Mouse (Mus musculus) liver, embryonic 14.5 days (tissue): ENCODE measurements around the gene Mpdz. TPM values are rescaled to one million over a fixed set of nuclear protein-coding genes. Genes with fewer than 3 reads are reported as not detected.

Experiments used
- ATAC-seq: fragments of 200-750 bp; cut with Nextera tagmentation; 2 replicates; pipeline ENCODE4 v1.8.0; 2017; ENCODE audit warnings: moderate number of reproducible peaks, mild to moderate bottlenecking, moderate library complexity; ENCODE audit not compliant: insufficient read depth
- DNase-seq, 3 experiments: peaks; one replicate each; pipeline ENCODE4 v3.0.0-alpha.2; 2012 to 2013; ENCODE audit warnings: low read depth in 3 of 3, low spot score in 3 of 3
- H3K27ac ChIP-seq: fragments of 300-500 bp; sonication (generic); 2 replicates; pipeline ENCODE4 v1.5.1; 2014; ENCODE audit warnings: moderate library complexity, mild to moderate bottlenecking, control low read depth, inconsistent platforms
- H3K27me3 ChIP-seq: fragments of 300-500 bp; sonication (generic); 2 replicates; pipeline ENCODE4 v1.6.1; 2014; ENCODE audit warnings: mild to moderate bottlenecking, low read length, moderate library complexity; ENCODE audit not compliant: control insufficient read depth, insufficient read depth
- H3K36me3 ChIP-seq: fragments of 300-500 bp; sonication (generic); replicated peaks from 2 replicates; pipeline ENCODE4 v1.6.1; 2014; ENCODE audit warnings: low read depth; ENCODE audit not compliant: control insufficient read depth, insufficient read depth
- H3K4me1 ChIP-seq, 2 experiments: fragments of 200-500 bp in 1 of 2; fragments of 300-500 bp in 1 of 2; sonication (generic) in 1 of 2; replicated peaks; 2 replicates each; pipeline ENCODE4 v1.6.1; 2012 to 2014; ENCODE audit warnings: antibody characterized with exemption in 1 of 2, inconsistent platforms in 1 of 2, low read length in 1 of 2; ENCODE audit not compliant: control insufficient read depth in 2 of 2, insufficient read depth in 2 of 2
- H3K4me2 ChIP-seq: fragments of 300-500 bp; sonication (generic); 2 replicates; pipeline ENCODE4 v1.6.1; 2014; ENCODE audit warnings: low read depth, mild to moderate bottlenecking, control low read depth, moderate library complexity
- H3K4me3 ChIP-seq, 2 experiments: fragments of 200-500 bp in 1 of 2; fragments of 300-500 bp in 1 of 2; sonication (generic) in 1 of 2; 2 replicates each; pipeline ENCODE4 v1.5.1; 2012 to 2014; ENCODE audit warnings: low read depth in 2 of 2, low read length in 2 of 2, mild to moderate bottlenecking in 2 of 2, control low read depth in 1 of 2, inconsistent platforms in 1 of 2, moderate library complexity in 1 of 2; ENCODE audit not compliant: insufficient read depth in 1 of 2
- H3K9ac ChIP-seq: fragments of 300-500 bp; sonication (generic); replicated peaks from 2 replicates; pipeline ENCODE4 v1.6.1; 2014; ENCODE audit warnings: mild to moderate bottlenecking, control low read depth, moderate library complexity
- H3K9me3 ChIP-seq: fragments of 300-500 bp; sonication (generic); 2 replicates; pipeline ENCODE4 v1.6.1; 2016; ENCODE audit warnings: low read length, mixed read lengths; ENCODE audit not compliant: control insufficient read depth
- CTCF ChIP-seq: IDR thresholded peaks from 2 replicates; pipeline ENCODE4 v1.5.1; 2016; ENCODE audit warnings: antibody characterized with exemption, low read depth, control low read depth
- EP300 ChIP-seq: IDR thresholded peaks from 2 replicates; pipeline ENCODE4 v1.6.1; 2016; ENCODE audit warnings: antibody characterized with exemption, low read depth
- WGBS: fragments of 180-500 bp; shearing (Covaris S2); extraction: QIAGEN DNeasy Blood & Tissue Kit; methylation state at CpG from one replicate; pipeline ENCODE4 v1.1.7; 2014; ENCODE audit not compliant: insufficient replicate concordance; 5-methylcytosine and 5-hydroxymethylcytosine counted together
- polyA plus RNA-seq, 2 experiments: library from polyadenylated mRNA; depleted of rRNA in 1 of 2; stranded (reverse) in 1 of 2; unstranded in 1 of 2; fragments of >200 nt; fragmentation: Nextera tagmentation in 1 of 2; extraction: Ambion mirVana in 1 of 2; gene quantifications; 2 replicates each; pipeline versions ENCODE4 v1.2.1 to v1.2.3; 2012 to 2014

Gene Mpdz
- polyA plus RNA-seq, 2 experiments, result 1.7 to 2.1 TPM

GRCm38 (mm10) chr4:81249245-81249644 lies 193.4 kb downstream of the Mpdz start:
- no peaks in the 10 kb centered on the region for H3K36me3 ChIP-seq
- H3K4me2 ChIP-seq, result no peak overlapping the region
- H3K9me3 ChIP-seq, result no peaks in the 10 kb centered on the region
- no peak for ATAC-seq
- WGBS, result 36% methylated on average over 2 of the region's 2 CpGs
- no peaks in the 10 kb centered on the region for H3K27me3 ChIP-seq
- no peak overlapping the region for H3K27ac ChIP-seq
- no peak for DNase-seq
- no peak overlapping the region for H3K9ac ChIP-seq
- no peak overlapping the region for H3K4me3 ChIP-seq
- no peaks in the 10 kb centered on the region for H3K4me1 ChIP-seq
- no peak for TF ChIP-seq CTCF
- no peak for TF ChIP-seq EP300

- Histone ChIP-seq H3K27me3 (no peaks in the 10 kb centered on the region), H3K4me1 (no peaks in the 10 kb centered on the region), H3K9me3 (no peaks in the 10 kb centered on the region), H3K9ac (no peak overlapping the region), H3K36me3 (no peaks in the 10 kb centered on the region), H3K27ac (no peak overlapping the region), H3K4me2 (no peak overlapping the region), H3K4me3 (no peak overlapping the region)
- no peak for DNase-seq
- no peak for ATAC-seq
- TF ChIP-seq CTCF (no peak), EP300 (no peak)
- WGBS, result 57% methylated on average over 5 of the region's 5 CpGs
Observed at GRCm38 (mm10) chr4:81236227-81236626, 206.4 kb downstream of the Mpdz start.
